Mouse (Mus musculus) lung, embryonic 16.5 days (tissue): ENCODE results near the gene Fgf4. TPM values are rescaled to one million over a fixed set of nuclear protein-coding genes. Genes with fewer than 3 reads are reported as not detected.

ENCODE experiments used
- ATAC-seq: fragments of 200-750 bp; cut with Nextera tagmentation; 2 replicates; pipeline ENCODE4 v1.8.0; 2017; ENCODE audit warnings: low read depth, mild to moderate bottlenecking, moderate library complexity
- H3K27ac ChIP-seq: fragments of 300-500 bp; sonication (generic); 2 replicates; pipeline ENCODE4 v1.5.1; 2014; ENCODE audit warnings: mild to moderate bottlenecking, control low read depth, low read length
- H3K27me3 ChIP-seq: fragments of 300-500 bp; sonication (generic); 2 replicates; pipeline ENCODE4 v1.6.1; 2014; ENCODE audit warnings: low read depth, low read length, mixed read lengths; ENCODE audit not compliant: control insufficient read depth, insufficient read depth
- H3K36me3 ChIP-seq: fragments of 300-500 bp; sonication (generic); 2 replicates; pipeline ENCODE4 v1.6.1; 2014; ENCODE audit warnings: low read length; ENCODE audit not compliant: control insufficient read depth, insufficient read depth
- H3K4me1 ChIP-seq: fragments of 300-500 bp; sonication (generic); replicated peaks from 2 replicates; pipeline ENCODE4 v1.6.1; 2014; ENCODE audit warnings: low read length, mixed read lengths; ENCODE audit not compliant: control insufficient read depth, insufficient read depth
- H3K4me2 ChIP-seq: fragments of 300-500 bp; sonication (generic); 2 replicates; pipeline ENCODE4 v1.6.1; 2014; ENCODE audit warnings: low read depth, low read length, control low read depth
- H3K4me3 ChIP-seq: fragments of 300-500 bp; sonication (generic); 2 replicates; pipeline ENCODE4 v1.5.1; 2014; ENCODE audit warnings: mild to moderate bottlenecking, low read length, control low read depth
- H3K9ac ChIP-seq: fragments of 300-500 bp; sonication (generic); 2 replicates; pipeline ENCODE4 v1.6.1; 2014; ENCODE audit warnings: low read length, control low read depth
- H3K9me3 ChIP-seq: fragments of 300-500 bp; sonication (generic); 2 replicates; pipeline ENCODE4 v1.6.1; 2016; ENCODE audit warnings: low read length; ENCODE audit not compliant: control insufficient read depth
- WGBS: fragments of 180-500 bp; shearing (Covaris S2); extraction: QIAGEN DNeasy Blood & Tissue Kit; methylation state at CpG from one replicate; pipeline ENCODE4 v1.1.7; 2014; 5-methylcytosine and 5-hydroxymethylcytosine counted together
- polyA plus RNA-seq: library from polyadenylated mRNA; unstranded; fragments of >200 nt; fragmentation: Nextera tagmentation; extraction: Ambion mirVana; gene quantifications from 2 replicates; pipeline ENCODE4 v1.2.1, GENCODE M21; 2015

The Fgf4 gene
- not detected in 2 replicates for polyA plus RNA-seq

- no peak for ATAC-seq
- H3K9me3 ChIP-seq: no peaks in the 10 kb centered on the region
These were observed at the start of gene Fgf4 for GRCm38 (mm10) chr7:144847067-144847466. TSS of gene Fgf4 (plus strand) at chr7:144847367.

GRCm38 (mm10) chr7:144798471-144798870, 48.7 kb upstream of the Fgf4 start:
- Histone ChIP-seq H3K4me2 (no peak overlapping the region), H3K9me3 (no peaks in the 10 kb centered on the region), H3K27me3 (no peaks in the 10 kb centered on the region), H3K9ac (no peak overlapping the region), H3K4me1 (no peaks in the 10 kb centered on the region), H3K27ac (no peak overlapping the region), H3K36me3 (no peaks in the 10 kb centered on the region), H3K4me3 (no peak overlapping the region)
- ATAC-seq: no peak
- WGBS: 33% methylated on average over 1 of the region's 1 CpGs

More at GRCm38 (mm10) chr7:144847067-144847466, at the start of gene Fgf4:
- H3K4me2 ChIP-seq: no peak within 1 kb of the TSS
- H3K4me1 ChIP-seq: no peaks in the 10 kb centered on the region
- H3K27me3 ChIP-seq: peaks cover 2% of the 10 kb centered on the region; the same call in 1 of the 2 replicates
- H3K9ac ChIP-seq: no peak within 1 kb of the TSS
- no peaks in the 10 kb centered on the region for H3K36me3 ChIP-seq
- no peak within 1 kb of the TSS for H3K4me3 ChIP-seq
- H3K27ac ChIP-seq: no peak within 1 kb of the TSS

GRCm38 (mm10) chr7:144807036-144807435, 40.1 kb upstream of the Fgf4 start:
- Histone ChIP-seq H3K4me1 (peaks cover 2% of the 10 kb centered on the region; the same call in 1 of the 2 replicates), H3K9ac (no peak overlapping the region), H3K4me2 (no peak overlapping the region), H3K4me3 (no peak overlapping the region), H3K27me3 (no peaks in the 10 kb centered on the region), H3K9me3 (no peaks in the 10 kb centered on the region), H3K27ac (no peak overlapping the region), H3K36me3 (no peaks in the 10 kb centered on the region)
- no peak for ATAC-seq
- WGBS: 61% methylated on average over 6 of the region's 6 CpGs

GRCm38 (mm10) chr7:144807976-144808577, 39.1 kb upstream of the Fgf4 start:
- Histone ChIP-seq H3K4me3 (no peak overlapping the region), H3K4me1 (peaks cover 2% of the 10 kb centered on the region; the same call in 1 of the 2 replicates), H3K4me2 (no peak overlapping the region), H3K27me3 (no peaks in the 10 kb centered on the region), H3K9ac (no peak overlapping the region), H3K36me3 (no peaks in the 10 kb centered on the region), H3K9me3 (no peaks in the 10 kb centered on the region), H3K27ac (no peak overlapping the region)
- WGBS: 47% methylated on average over 4 of the region's 4 CpGs
- no peak for ATAC-seq

DNA sequence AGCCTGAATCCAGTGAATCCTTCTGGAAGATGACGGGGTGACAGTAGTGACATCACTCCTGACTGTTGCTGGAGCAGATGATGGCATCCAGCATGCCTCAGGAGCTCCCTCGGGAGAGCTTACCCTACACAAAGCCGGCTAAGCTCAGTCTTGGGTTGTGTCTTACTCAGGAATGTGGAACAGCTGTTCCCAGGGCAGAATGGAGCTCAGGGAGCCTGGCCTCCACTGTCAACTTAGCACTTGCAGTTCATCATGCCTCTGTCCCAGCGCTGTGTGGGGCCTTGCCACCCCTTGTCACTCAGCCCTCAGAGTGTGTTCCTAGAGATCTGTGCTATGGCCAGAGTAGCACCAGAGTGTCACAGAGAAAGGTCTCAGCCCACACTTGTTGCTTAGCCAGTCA, 35.6 kb upstream of the Fgf4 start:
- 21% methylated on average over 4 of the region's 4 CpGs for WGBS
- H3K9ac ChIP-seq: no peak overlapping the region
- ATAC-seq: peak; percentile 92
- H3K36me3 ChIP-seq: no peaks in the 10 kb centered on the region
- H3K27ac ChIP-seq: no peak overlapping the region
- no peak overlapping the region for H3K4me2 ChIP-seq
- no peak overlapping the region for H3K4me3 ChIP-seq
- no peaks in the 10 kb centered on the region for H3K9me3 ChIP-seq
- H3K4me1 ChIP-seq: peaks cover 2% of the 10 kb centered on the region; the same call in 1 of the 2 replicates
- no peaks in the 10 kb centered on the region for H3K27me3 ChIP-seq

DNA sequence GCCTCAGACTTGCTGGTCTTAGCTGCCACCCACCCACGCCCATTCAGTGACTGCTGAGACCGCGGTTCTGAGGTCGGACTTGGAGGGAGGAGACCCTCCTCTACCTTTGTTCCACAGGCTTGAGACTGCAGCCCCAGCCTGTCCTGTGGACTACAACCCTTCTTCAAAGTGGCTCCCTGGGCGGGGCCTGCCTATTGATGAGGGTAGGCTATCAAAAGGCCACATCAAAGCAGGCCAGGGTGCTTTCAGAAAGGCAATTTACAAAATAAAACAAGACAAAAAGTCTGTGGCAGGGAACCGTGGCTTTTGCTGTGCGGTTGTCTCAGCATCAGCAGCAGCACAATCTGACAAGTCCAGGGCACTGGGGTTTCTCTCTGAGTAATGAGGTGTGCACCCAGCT, 25.3 kb upstream of the Fgf4 start:
- no peak for ATAC-seq
- no peak overlapping the region for H3K27ac ChIP-seq
- H3K9me3 ChIP-seq: peaks cover 2% of the 10 kb centered on the region; the same call in 1 of the 2 replicates
- H3K27me3 ChIP-seq: 0 out of 2 replicates have a peak, but pooled peaks cover 4% of the 10 kb centered on the region
- no peaks in the 10 kb centered on the region for H3K4me1 ChIP-seq
- H3K4me2 ChIP-seq: no peak overlapping the region
- H3K4me3 ChIP-seq: no peak overlapping the region
- H3K36me3 ChIP-seq: no peaks in the 10 kb centered on the region
- H3K9ac ChIP-seq: no peak overlapping the region
- WGBS: 55% methylated on average over 7 of the region's 7 CpGs

- Histone ChIP-seq H3K36me3 (no peaks in the 10 kb centered on the region), H3K4me1 (no peaks in the 10 kb centered on the region), H3K27ac (no peak overlapping the region), H3K9me3 (no peaks in the 10 kb centered on the region), H3K4me2 (no peak overlapping the region), H3K9ac (no peak overlapping the region), H3K27me3 (peaks cover 9% of the 10 kb centered on the region; the same call in 1 of the 2 replicates), H3K4me3 (no peak overlapping the region)
- 84% methylated on average over 2 of the region's 2 CpGs for WGBS
- no peak for ATAC-seq
These were observed 23.2 kb upstream of the Fgf4 start for GRCm38 (mm10) chr7:144823988-144824387.

DNA sequence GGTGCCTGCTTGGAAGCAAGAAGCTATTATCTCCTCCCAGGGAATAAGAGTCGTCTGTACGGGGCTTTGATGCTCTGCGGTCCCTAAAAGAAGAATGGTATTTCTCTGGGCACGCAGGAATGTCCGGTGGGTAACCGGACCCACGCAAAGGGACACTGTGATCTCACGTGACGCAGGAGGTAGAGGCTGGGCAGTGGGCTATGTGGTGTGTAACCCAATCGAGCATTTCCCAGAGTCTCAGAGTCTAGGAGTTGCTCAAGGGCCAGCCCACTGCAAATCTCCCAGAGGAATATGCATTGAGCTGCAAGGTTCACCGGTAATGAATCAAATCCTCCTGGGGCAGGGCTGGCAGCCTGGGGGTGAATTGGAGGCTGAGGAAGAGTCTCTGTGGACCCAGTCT, 18.8 kb upstream of the Fgf4 start:
- no peak overlapping the region for H3K4me3 ChIP-seq
- no peaks in the 10 kb centered on the region for H3K36me3 ChIP-seq
- H3K27me3 ChIP-seq: peaks cover 9% of the 10 kb centered on the region; the same call in 1 of the 2 replicates
- H3K4me2 ChIP-seq: no peak overlapping the region
- H3K9me3 ChIP-seq: no peaks in the 10 kb centered on the region
- no peak for ATAC-seq
- no peaks in the 10 kb centered on the region for H3K4me1 ChIP-seq
- H3K9ac ChIP-seq: no peak overlapping the region
- H3K27ac ChIP-seq: no peak overlapping the region
- WGBS: 68% methylated on average over 11 of the region's 11 CpGs

DNA sequence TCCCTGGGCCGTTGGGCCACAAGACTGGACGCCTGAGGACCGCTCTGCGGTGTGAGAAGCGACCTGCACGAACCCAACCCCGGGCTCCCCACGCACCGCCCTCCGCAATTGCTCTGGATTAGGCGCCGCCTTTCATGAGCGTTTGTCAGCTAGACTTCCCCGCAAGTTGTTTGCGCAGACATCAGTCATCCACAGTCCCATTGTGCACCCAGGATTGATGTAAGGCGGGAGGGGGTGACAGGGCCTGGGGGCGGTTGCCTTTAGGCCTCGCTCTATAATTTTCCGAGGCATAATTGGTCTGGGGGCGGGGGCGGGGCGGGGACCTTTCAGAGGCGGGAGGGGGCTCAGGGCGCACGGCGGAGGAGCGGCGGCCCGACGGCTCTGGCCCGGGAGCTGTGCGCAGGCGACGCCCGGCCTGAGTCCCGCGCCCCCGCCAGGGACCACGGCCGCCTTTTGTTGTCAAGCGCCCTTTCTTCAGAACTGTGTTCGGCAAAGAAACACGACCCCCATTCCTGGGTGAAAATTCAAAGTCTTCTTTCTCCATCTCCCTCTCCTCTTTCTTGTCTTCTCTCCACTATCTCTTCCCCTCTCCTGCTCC, 9.2 kb upstream of the Fgf4 start, which contains the start of gene Fgf3:
TSS of gene Fgf3 (plus strand) at position 193 of the 598 bp plus-strand sequence.
- Histone ChIP-seq H3K27me3 (peaks cover 62% of the 10 kb centered on the region), H3K4me2 (peak within 1 kb of the TSS; percentile 59), H3K36me3 (no peaks in the 10 kb centered on the region), H3K4me3 (peak within 1 kb of the TSS; percentile 41), H3K9me3 (no peaks in the 10 kb centered on the region), H3K9ac (no peak within 1 kb of the TSS), H3K27ac (no peak within 1 kb of the TSS), H3K4me1 (peaks cover 2% of the 10 kb centered on the region)
- no peak for ATAC-seq
- WGBS: 3% methylated on average over 43 of the region's 43 CpGs
